Mouse (Mus musculus) neural tube, embryonic 11.5 days (tissue): ENCODE measurements around the gene Papolb. TPM values are rescaled to one million over a fixed set of nuclear protein-coding genes. Genes with fewer than 3 reads are reported as not detected.

ENCODE experiments used
- ATAC-seq: fragments of 200-750 bp; cut with Nextera tagmentation; 2 replicates; pipeline ENCODE4 v1.8.0; 2017; ENCODE audit warnings: moderate number of reproducible peaks, mild to moderate bottlenecking, moderate TSS enrichment, moderate library complexity; ENCODE audit not compliant: insufficient read depth, low FRiP score, low TSS enrichment
- DNase-seq: peaks from one replicate; pipeline ENCODE4 v3.0.0-alpha.2; 2015; ENCODE audit warnings: low spot score
- H3K27ac ChIP-seq: fragments of 300-500 bp; sonication (generic); 2 replicates; pipeline ENCODE4 v1.5.1; 2014; ENCODE audit warnings: low read depth, mild to moderate bottlenecking, low read length
- H3K27me3 ChIP-seq: fragments of 300-500 bp; sonication (generic); 2 replicates; pipeline ENCODE4 v1.6.1; 2014; ENCODE audit warnings: mild to moderate bottlenecking, low read length, mixed read lengths; ENCODE audit not compliant: control insufficient read depth, insufficient read depth
- H3K36me3 ChIP-seq: fragments of 300-500 bp; sonication (generic); 2 replicates; pipeline ENCODE4 v1.6.1; 2014; ENCODE audit warnings: mild to moderate bottlenecking, low read length, moderate library complexity, mixed read lengths; ENCODE audit not compliant: control insufficient read depth, insufficient read depth
- H3K4me1 ChIP-seq: fragments of 300-500 bp; sonication (generic); 2 replicates; pipeline ENCODE4 v1.6.1; 2014; ENCODE audit warnings: low read length, mixed read lengths; ENCODE audit not compliant: control insufficient read depth, insufficient read depth
- H3K4me2 ChIP-seq: fragments of 300-500 bp; sonication (generic); 2 replicates; pipeline ENCODE4 v1.6.1; 2014; ENCODE audit warnings: low read depth, mild to moderate bottlenecking, moderate library complexity
- H3K4me3 ChIP-seq: fragments of 300-500 bp; sonication (generic); 2 replicates; pipeline ENCODE4 v1.5.1; 2014; ENCODE audit warnings: low read depth, low read length
- H3K9ac ChIP-seq: fragments of 300-500 bp; sonication (generic); 2 replicates; pipeline ENCODE4 v1.6.1; 2014; ENCODE audit warnings: mild to moderate bottlenecking, low read length
- H3K9me3 ChIP-seq: fragments of 300-500 bp; sonication (generic); 2 replicates; pipeline ENCODE4 v1.6.1; 2016; ENCODE audit warnings: low read length; ENCODE audit not compliant: control insufficient read depth
- WGBS: fragments of 180-500 bp; shearing (Covaris S2); extraction: QIAGEN DNeasy Blood & Tissue Kit; methylation state at CpG from one replicate; pipeline ENCODE4 v1.1.7; 2014; 5-methylcytosine and 5-hydroxymethylcytosine counted together
- polyA plus RNA-seq: library from polyadenylated mRNA; unstranded; fragments of >200 nt; fragmentation: Nextera tagmentation; extraction: Ambion mirVana; gene quantifications from 2 replicates; pipeline ENCODE4 v1.2.1, GENCODE M21; 2014

Gene Papolb
- polyA plus RNA-seq, 1 experiment from 2014 or later, result 0.32 TPM

DNA sequence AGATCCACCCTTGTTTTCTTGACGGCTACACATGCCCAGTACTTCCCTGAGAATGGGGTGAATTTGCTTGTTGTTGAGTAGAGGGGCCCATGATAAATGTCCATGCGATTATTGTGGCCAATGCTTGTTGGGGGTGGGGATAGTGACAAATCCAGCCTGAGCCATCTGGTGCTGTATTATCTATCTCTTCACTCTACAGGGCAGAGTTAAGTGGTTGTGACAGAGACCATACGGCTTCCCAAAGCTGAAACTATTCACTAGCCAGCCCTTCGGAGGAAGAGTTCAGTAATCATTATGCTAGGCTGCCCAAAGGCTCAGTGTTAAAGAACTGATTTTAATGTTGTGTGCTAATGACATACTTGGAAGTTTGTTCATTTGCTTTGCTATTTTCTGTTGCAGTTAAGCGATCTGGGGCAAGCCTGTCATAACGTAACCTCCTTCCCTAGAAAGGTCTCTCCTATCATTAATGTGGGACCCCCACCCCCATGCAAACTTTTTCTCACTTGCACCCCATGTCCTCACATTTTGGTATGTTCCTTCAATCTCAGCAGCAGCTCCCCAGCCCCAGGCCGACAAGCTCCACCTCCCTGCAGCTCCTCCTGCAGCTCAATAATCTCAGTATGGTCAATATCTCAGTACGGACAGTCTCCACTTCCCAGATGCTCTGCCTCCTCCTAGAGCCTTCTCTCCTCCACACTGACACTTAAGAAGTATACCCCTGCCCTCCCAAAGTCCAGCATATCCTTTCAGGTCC, 5.0 kb downstream of the Papolb start:
- ATAC-seq (no peak), DNase-seq (no peak)
- H3K27me3 ChIP-seq, result no peaks in the 10 kb centered on the region; the same call in 1 of the 2 replicates
- no peaks in the 10 kb centered on the region for H3K4me1 ChIP-seq
- H3K9ac ChIP-seq, result no peak overlapping the region
- no peak overlapping the region for H3K27ac ChIP-seq
- H3K9me3 ChIP-seq, result no peaks in the 10 kb centered on the region
- WGBS, result 76% methylated on average over 8 of the region's 8 CpGs
- no peaks in the 10 kb centered on the region for H3K36me3 ChIP-seq
- no peak overlapping the region for H3K4me3 ChIP-seq
- no peak overlapping the region for H3K4me2 ChIP-seq

- 86% methylated on average over 11 of the region's 11 CpGs for WGBS
- Histone ChIP-seq H3K9ac (no peak overlapping the region), H3K27me3 (no peaks in the 10 kb centered on the region), H3K9me3 (no peaks in the 10 kb centered on the region), H3K4me3 (no peak overlapping the region), H3K36me3 (no peaks in the 10 kb centered on the region), H3K4me2 (no peak overlapping the region), H3K4me1 (no peaks in the 10 kb centered on the region), H3K27ac (no peak overlapping the region)
- ATAC-seq (no peak), DNase-seq (no peak)
Observed at GRCm38 (mm10) chr5:142521195-142521866, 8.5 kb downstream of the Papolb start.

DNA sequence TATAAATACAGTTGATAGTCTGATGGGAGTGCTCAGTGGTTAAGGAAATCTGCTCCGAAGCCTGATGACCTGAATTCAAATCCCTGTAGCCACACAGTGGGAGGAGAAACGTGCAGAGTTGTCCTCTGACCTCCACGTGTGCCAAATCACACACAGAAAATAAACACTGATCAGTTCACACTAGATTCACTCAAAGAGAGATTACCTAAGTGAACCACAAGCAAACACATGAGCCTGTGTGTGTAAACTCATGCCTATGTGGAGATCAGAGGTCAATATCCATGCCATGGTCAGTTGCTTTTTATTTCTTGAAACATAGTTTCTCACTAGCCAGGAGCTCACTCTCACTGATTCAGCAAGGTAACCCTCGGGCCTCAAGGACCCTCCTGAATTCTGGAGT, 9.5 kb downstream of the Papolb start:
- H3K4me3 ChIP-seq, result no peak overlapping the region
- H3K4me2 ChIP-seq, result no peak overlapping the region
- H3K9me3 ChIP-seq, result no peaks in the 10 kb centered on the region
- ATAC-seq (no peak), DNase-seq (no peak)
- no peak overlapping the region for H3K9ac ChIP-seq
- 84% methylated on average over 4 of the region's 4 CpGs for WGBS
- no peaks in the 10 kb centered on the region for H3K36me3 ChIP-seq
- H3K27me3 ChIP-seq, result no peaks in the 10 kb centered on the region
- no peak overlapping the region for H3K27ac ChIP-seq
- H3K4me1 ChIP-seq, result no peaks in the 10 kb centered on the region

- Histone ChIP-seq H3K9ac (no peak overlapping the region), H3K4me2 (no peak overlapping the region), H3K4me1 (no peaks in the 10 kb centered on the region), H3K27me3 (no peaks in the 10 kb centered on the region), H3K9me3 (no peaks in the 10 kb centered on the region), H3K36me3 (no peaks in the 10 kb centered on the region), H3K4me3 (no peak overlapping the region), H3K27ac (no peak overlapping the region)
- WGBS, result 68% methylated on average over 6 of the region's 6 CpGs
- no peak for ATAC-seq
- no peak for DNase-seq
Observed at GRCm38 (mm10) chr5:142518973-142519372, 10.9 kb downstream of the Papolb start.

DNA sequence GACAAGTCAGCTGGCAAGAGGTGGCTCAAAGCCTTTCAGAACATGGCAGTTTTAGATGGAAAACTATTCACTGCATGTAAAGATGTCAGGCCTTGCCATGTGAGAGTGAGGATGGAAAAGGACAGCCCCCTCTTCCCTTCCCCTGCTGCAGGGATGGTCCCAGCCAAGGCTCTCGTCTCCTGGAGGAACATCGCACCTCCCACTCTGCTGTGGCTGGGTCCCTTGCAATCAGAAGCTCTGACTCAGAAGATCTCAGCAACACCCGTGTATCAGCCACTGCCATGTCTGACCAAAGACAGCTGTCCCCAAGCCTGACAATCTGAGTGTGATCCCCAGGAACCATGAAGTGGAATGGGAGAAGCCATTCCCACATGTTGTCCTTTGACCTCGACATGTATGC, 17.8 kb downstream of the Papolb start:
- Histone ChIP-seq H3K4me1 (peaks cover 11% of the 10 kb centered on the region), H3K36me3 (no peaks in the 10 kb centered on the region), H3K27me3 (no peaks in the 10 kb centered on the region), H3K4me2 (no peak overlapping the region), H3K4me3 (no peak overlapping the region), H3K9me3 (no peaks in the 10 kb centered on the region), H3K27ac (no peak overlapping the region), H3K9ac (no peak overlapping the region)
- ATAC-seq, result no peak
- DNase-seq, result no peak
- 84% methylated on average over 4 of the region's 4 CpGs for WGBS

- 62% methylated on average over 7 of the region's 7 CpGs for WGBS
- no peaks in the 10 kb centered on the region for H3K9me3 ChIP-seq
- no peak overlapping the region for H3K4me2 ChIP-seq
- H3K27me3 ChIP-seq, result no peaks in the 10 kb centered on the region
- H3K4me1 ChIP-seq, result peaks cover 11% of the 10 kb centered on the region
- DNase-seq (no peak), ATAC-seq (no peak)
- H3K27ac ChIP-seq, result peak overlapping the region; percentile 14; the same call in 1 of the 2 replicates
- H3K4me3 ChIP-seq, result no peak overlapping the region
- no peaks in the 10 kb centered on the region for H3K36me3 ChIP-seq
- H3K9ac ChIP-seq, result peak overlapping the region; percentile 18
Observed at GRCm38 (mm10) chr5:142510061-142510414, 19.8 kb downstream of the Papolb start.

DNA sequence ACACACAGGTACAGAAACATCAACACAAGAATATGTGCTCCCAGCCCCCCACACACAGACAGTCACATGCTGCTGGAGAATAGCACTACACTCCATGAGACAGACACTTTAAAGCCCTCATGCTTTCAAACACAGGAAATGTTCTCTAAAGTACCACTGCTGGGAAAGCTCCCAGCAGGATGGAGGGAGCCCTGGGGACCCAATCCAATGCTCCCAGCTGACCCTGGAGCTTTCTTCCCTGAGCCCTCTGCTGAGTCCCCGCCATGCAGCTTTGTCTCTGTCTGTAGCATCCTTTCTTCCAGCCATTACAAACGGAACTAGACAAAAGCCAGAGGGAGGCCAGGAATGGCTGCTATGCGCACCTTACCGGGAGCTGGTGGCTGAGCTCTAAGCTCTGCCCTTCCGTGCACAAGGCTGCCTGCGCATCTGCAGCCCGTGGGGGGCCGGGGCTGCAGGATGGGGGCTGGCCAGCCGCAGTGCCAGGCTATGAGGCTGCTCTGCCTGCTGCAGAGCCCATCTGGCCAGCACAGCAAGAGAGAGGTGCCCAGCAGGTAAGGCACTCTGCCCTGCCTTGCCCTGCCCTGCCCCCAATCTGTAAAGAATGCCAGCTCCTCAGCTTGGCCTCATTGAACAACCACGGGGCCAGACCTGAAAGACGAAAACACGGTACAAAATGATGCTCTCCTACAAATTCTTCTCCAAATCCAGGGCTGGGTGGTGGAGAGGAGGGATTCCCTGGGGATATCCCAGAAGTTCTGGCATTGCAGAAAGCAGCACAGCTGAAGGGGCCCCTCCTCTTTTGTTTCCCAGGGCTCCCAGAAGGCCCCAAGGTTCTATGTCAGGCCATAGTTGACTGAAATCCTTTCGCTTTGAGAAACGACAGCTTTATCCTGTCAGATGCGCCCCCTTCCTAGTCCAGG, 20.5 kb downstream of the Papolb start:
- ATAC-seq, result no peak
- Histone ChIP-seq H3K4me1 (peaks cover 11% of the 10 kb centered on the region), H3K4me2 (peak overlapping the region; percentile 16), H3K27me3 (no peaks in the 10 kb centered on the region), H3K27ac (peak overlapping the region; percentile 35), H3K4me3 (no peak overlapping the region), H3K9ac (peak overlapping the region; percentile 49), H3K9me3 (no peaks in the 10 kb centered on the region), H3K36me3 (no peaks in the 10 kb centered on the region)
- WGBS, result 16% methylated on average over 15 of the region's 15 CpGs
- DNase-seq, result no peak

DNA sequence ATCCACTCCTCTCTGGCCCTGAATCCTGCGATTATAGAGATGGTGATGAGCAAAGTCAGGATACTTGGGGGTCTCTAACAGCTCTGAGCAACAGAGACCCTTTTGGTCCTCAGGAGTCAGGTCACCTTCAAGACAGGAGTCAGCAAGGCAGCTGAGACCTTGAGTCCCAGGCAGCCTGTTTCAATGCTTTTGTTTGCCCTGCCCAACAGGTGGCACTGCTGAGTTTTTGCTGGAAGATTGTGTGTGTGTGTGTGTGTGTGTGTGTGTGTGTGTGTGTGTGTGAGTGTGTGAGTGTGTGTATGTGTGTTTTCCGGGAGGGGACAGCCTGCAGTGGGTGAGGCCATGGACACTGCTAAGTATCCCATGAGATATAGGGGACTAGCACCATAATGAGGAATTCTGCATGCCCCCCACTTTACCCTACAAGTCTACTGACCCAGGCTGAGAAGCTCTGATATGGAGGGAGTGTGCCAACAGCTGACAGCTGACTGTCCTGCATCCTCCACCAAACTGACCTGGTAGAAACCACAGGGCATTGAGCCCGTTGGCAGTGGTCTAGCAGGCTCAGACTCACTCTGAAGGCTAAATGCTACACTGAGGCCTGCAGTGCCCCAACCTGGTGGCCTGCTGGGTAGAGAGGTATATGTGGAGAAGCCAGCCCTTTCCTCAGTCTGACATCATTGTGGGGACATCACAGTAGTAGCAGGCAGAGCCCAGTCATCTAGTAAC, 24.0 kb downstream of the Papolb start:
- Histone ChIP-seq H3K27ac (no peak overlapping the region), H3K9me3 (no peaks in the 10 kb centered on the region), H3K36me3 (no peaks in the 10 kb centered on the region), H3K4me3 (no peak overlapping the region), H3K4me2 (no peak overlapping the region), H3K27me3 (no peaks in the 10 kb centered on the region), H3K9ac (no peak overlapping the region), H3K4me1 (peaks cover 11% of the 10 kb centered on the region)
- DNase-seq, result no peak
- ATAC-seq, result no peak
- WGBS, result 85% methylated on average over 3 of the region's 3 CpGs
